Mouse (Mus musculus) forebrain, embryonic 14.5 days (tissue): Measurements from ENCODE around the gene Adam8. TPM values are rescaled to one million over a fixed set of nuclear protein-coding genes. Genes with fewer than 3 reads are reported as not detected.

Experiments used
- ATAC-seq: fragments of 200-750 bp; cut with Nextera tagmentation; 2 replicates; pipeline ENCODE4 v1.8.0; 2017; ENCODE audit warnings: mild to moderate bottlenecking, moderate library complexity
- DNase-seq: peaks from one replicate; pipeline ENCODE4 v3.0.0-alpha.2; 2015; ENCODE audit warnings: low spot score
- H3K27ac ChIP-seq: fragments of 300-500 bp; sonication (generic); 2 replicates; pipeline ENCODE4 v1.5.1; 2014; ENCODE audit warnings: low read depth, mild to moderate bottlenecking, control low read depth, low read length, moderate library complexity
- H3K27me3 ChIP-seq: fragments of 300-500 bp; sonication (generic); replicated peaks from 2 replicates; pipeline ENCODE4 v1.6.1; 2014; ENCODE audit warnings: low read length, control low read depth, mixed read lengths; ENCODE audit not compliant: control insufficient read depth, insufficient read depth
- H3K36me3 ChIP-seq: fragments of 300-500 bp; sonication (generic); 2 replicates; pipeline ENCODE4 v1.6.1; 2014; ENCODE audit warnings: low read length, control low read depth; ENCODE audit not compliant: control insufficient read depth, insufficient read depth
- H3K4me1 ChIP-seq: fragments of 300-500 bp; sonication (generic); 2 replicates; pipeline ENCODE4 v1.6.1; 2014; ENCODE audit warnings: antibody characterized with exemption, low read length, control low read depth; ENCODE audit not compliant: control insufficient read depth, insufficient read depth
- H3K4me2 ChIP-seq: fragments of 300-500 bp; sonication (generic); 2 replicates; pipeline ENCODE4 v1.6.1; 2014; ENCODE audit warnings: mild to moderate bottlenecking, control low read depth, low read length
- H3K4me3 ChIP-seq: fragments of 300-500 bp; sonication (generic); 2 replicates; pipeline ENCODE4 v1.5.1; 2014; ENCODE audit warnings: low read depth, low read length, control low read depth
- H3K9ac ChIP-seq: fragments of 300-500 bp; sonication (generic); 2 replicates; pipeline ENCODE4 v1.6.1; 2014; ENCODE audit warnings: mild to moderate bottlenecking, low read length, control low read depth, moderate library complexity
- H3K9me3 ChIP-seq: fragments of 300-500 bp; sonication (generic); replicated peaks from 2 replicates; pipeline ENCODE4 v1.6.1; 2016; ENCODE audit warnings: low read length, control low read depth, mixed read lengths; ENCODE audit not compliant: control insufficient read depth
- WGBS: fragments of 180-500 bp; shearing (Covaris S2); extraction: QIAGEN DNeasy Blood & Tissue Kit; methylation state at CpG from one replicate; pipeline ENCODE4 v1.1.7; 2014; 5-methylcytosine and 5-hydroxymethylcytosine counted together
- polyA plus RNA-seq: library from polyadenylated mRNA; unstranded; fragments of >200 nt; fragmentation: Nextera tagmentation; extraction: Ambion mirVana; gene quantifications from 2 replicates; pipeline ENCODE4 v1.2.1, GENCODE M21; 2014

Gene Adam8
- 1.3 and 2.1 TPM in 2 replicates for polyA plus RNA-seq

DNA sequence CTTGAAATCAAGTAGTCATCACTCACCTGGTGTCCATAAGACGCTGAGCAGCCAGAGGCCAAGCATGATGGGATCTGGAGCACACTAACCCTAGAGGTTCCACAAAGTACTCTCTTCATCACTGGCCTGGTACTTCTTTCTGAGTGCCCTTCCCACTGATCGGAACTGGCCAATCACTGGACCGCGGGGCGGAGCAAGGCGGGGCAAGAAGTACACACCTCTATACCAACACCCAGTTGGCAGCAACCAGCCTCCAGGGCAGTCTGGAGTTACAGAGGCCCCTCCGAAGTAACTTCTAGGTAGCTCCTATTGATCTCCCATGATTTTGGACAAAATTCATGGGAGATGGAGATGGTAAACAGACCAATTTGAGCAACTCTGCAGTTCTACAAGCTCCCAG is at the start of gene Adam8:
Adam8 (minus strand) TSS at position 157 of the 400 bp plus-strand sequence.
- ATAC-seq, result no peak
- no peak within 1 kb of the TSS for H3K4me2 ChIP-seq
- 32% methylated on average over 7 of the region's 7 CpGs for WGBS
- no peaks in the 10 kb centered on the region for H3K9me3 ChIP-seq
- no peak within 1 kb of the TSS for H3K27ac ChIP-seq
- H3K36me3 ChIP-seq, result peaks cover 26% of the 10 kb centered on the region
- H3K4me3 ChIP-seq, result no peak within 1 kb of the TSS
- no peak within 1 kb of the TSS for H3K9ac ChIP-seq
- DNase-seq, result no peak
- no peaks in the 10 kb centered on the region for H3K27me3 ChIP-seq
- no peaks in the 10 kb centered on the region for H3K4me1 ChIP-seq

- Histone ChIP-seq H3K4me3 (peak overlapping the region; percentile 88), H3K36me3 (peaks cover 31% of the 10 kb centered on the region), H3K9me3 (no peaks in the 10 kb centered on the region), H3K4me1 (peaks cover 16% of the 10 kb centered on the region), H3K27me3 (no peaks in the 10 kb centered on the region), H3K9ac (peak overlapping the region; percentile 81), H3K4me2 (peak overlapping the region; percentile 60), H3K27ac (no peak overlapping the region)
- WGBS, result 50% methylated on average over 3 of the region's 3 CpGs
- DNase-seq (no peak), ATAC-seq (no peak)
Measured at GRCm38 (mm10) chr7:140037171-140037555, 44.8 kb upstream of the Adam8 start.

- H3K4me1 ChIP-seq, result peaks cover 16% of the 10 kb centered on the region
- no peaks in the 10 kb centered on the region for H3K27me3 ChIP-seq
- no peaks in the 10 kb centered on the region for H3K9me3 ChIP-seq
- peak within 1 kb of the TSS; percentile 60 for H3K4me2 ChIP-seq
- peak; percentile 95 for DNase-seq
- peak; percentile 97 for ATAC-seq
- WGBS, result 2% methylated on average over 65 of the region's 69 CpGs
- H3K27ac ChIP-seq, result peak within 1 kb of the TSS; percentile 86
- H3K36me3 ChIP-seq, result peaks cover 37% of the 10 kb centered on the region
- peak within 1 kb of the TSS; percentile 81 for H3K9ac ChIP-seq
- peak within 1 kb of the TSS; percentile 88 for H3K4me3 ChIP-seq
Measured at GRCm38 (mm10) chr7:140036281-140037170, 44.2 kb upstream of the Adam8 start, which contains the start of the genes Zfp511 and Tubgcp2. Gene Zfp511 (plus strand): TSS chr7:140036391. Gene Tubgcp2 (minus strand): TSS chr7:140036669.

DNA sequence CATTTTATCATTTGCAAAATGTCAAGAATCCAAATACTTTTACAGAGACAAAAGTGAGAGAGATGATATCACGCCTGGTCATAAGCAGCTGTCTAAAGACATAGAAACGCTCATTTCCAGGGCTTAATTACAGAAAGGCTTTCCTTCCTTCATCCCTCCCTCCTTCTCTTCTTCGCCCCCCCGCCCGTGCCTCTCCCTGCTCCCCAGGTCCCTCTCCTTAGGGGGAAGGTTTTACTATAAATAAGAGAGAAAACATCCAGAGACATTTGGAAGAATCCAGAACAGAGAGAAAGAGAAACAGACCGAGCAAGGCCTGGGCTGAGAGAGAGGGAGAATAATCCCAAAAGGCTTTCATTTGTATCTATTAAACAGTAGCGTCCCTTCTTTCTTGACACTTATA is 43.1 kb upstream of the Adam8 start:
- ATAC-seq, result no peak
- Histone ChIP-seq H3K9ac (peak overlapping the region; percentile 81), H3K4me3 (peak overlapping the region; percentile 88), H3K4me2 (peak overlapping the region; percentile 60), H3K27me3 (no peaks in the 10 kb centered on the region), H3K36me3 (peaks cover 42% of the 10 kb centered on the region), H3K9me3 (no peaks in the 10 kb centered on the region), H3K4me1 (peaks cover 16% of the 10 kb centered on the region), H3K27ac (no peak overlapping the region)
- no peak for DNase-seq
- WGBS, result 19% methylated on average over 7 of the region's 7 CpGs

DNA sequence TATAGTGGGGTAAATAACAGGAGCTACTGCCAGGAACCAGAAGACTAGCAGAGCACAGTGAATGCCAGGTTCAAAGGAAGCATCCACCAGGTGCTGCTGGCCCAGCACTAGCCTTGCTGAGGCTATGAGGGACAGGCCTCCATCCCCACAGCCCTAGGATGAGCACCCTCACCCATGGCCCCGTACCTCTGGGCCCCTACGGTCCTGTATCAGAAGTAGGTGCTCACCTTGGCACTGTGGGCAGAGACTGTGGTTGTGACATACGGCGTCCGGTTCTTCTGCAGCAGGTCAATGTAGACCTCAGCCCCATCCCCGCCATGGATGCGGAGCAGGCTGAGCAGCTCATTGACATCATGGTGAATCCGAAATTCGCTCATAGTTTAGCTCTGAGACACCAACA is 41.0 kb upstream of the Adam8 start:
- H3K27me3 ChIP-seq, result no peaks in the 10 kb centered on the region
- H3K4me3 ChIP-seq, result no peak overlapping the region
- peaks cover 52% of the 10 kb centered on the region for H3K36me3 ChIP-seq
- H3K4me1 ChIP-seq, result peaks cover 16% of the 10 kb centered on the region
- no peak overlapping the region for H3K9ac ChIP-seq
- 96% methylated on average over 9 of the region's 9 CpGs for WGBS
- DNase-seq, result no peak
- no peaks in the 10 kb centered on the region for H3K9me3 ChIP-seq
- ATAC-seq, result no peak
- H3K27ac ChIP-seq, result no peak overlapping the region
- no peak overlapping the region for H3K4me2 ChIP-seq

GRCm38 (mm10) chr7:140032366-140032765 is 40.0 kb upstream of the Adam8 start:
- H3K4me1 ChIP-seq, result peaks cover 15% of the 10 kb centered on the region
- no peak overlapping the region for H3K9ac ChIP-seq
- H3K9me3 ChIP-seq, result no peaks in the 10 kb centered on the region
- no peak overlapping the region for H3K27ac ChIP-seq
- DNase-seq, result no peak
- H3K36me3 ChIP-seq, result peaks cover 57% of the 10 kb centered on the region
- H3K27me3 ChIP-seq, result no peaks in the 10 kb centered on the region
- ATAC-seq, result no peak
- H3K4me2 ChIP-seq, result no peak overlapping the region
- H3K4me3 ChIP-seq, result no peak overlapping the region
- WGBS, result 94% methylated on average over 10 of the region's 10 CpGs

- H3K4me2 ChIP-seq, result no peak overlapping the region
- H3K27ac ChIP-seq, result no peak overlapping the region
- ATAC-seq (no peak), DNase-seq (no peak)
- peaks cover 57% of the 10 kb centered on the region for H3K36me3 ChIP-seq
- no peaks in the 10 kb centered on the region for H3K27me3 ChIP-seq
- H3K9me3 ChIP-seq, result no peaks in the 10 kb centered on the region
- no peak overlapping the region for H3K4me3 ChIP-seq
- H3K4me1 ChIP-seq, result peaks cover 10% of the 10 kb centered on the region; the same call in 1 of the 2 replicates
- WGBS, result 95% methylated on average over 12 of the region's 12 CpGs
- no peak overlapping the region for H3K9ac ChIP-seq
Measured at GRCm38 (mm10) chr7:140031771-140032170, 39.4 kb upstream of the Adam8 start.

- H3K9ac ChIP-seq, result no peak overlapping the region
- WGBS, result 97% methylated on average over 17 of the region's 17 CpGs
- H3K4me3 ChIP-seq, result no peak overlapping the region
- no peak overlapping the region for H3K27ac ChIP-seq
- H3K36me3 ChIP-seq, result peaks cover 31% of the 10 kb centered on the region
- H3K27me3 ChIP-seq, result no peaks in the 10 kb centered on the region
- no peak overlapping the region for H3K4me2 ChIP-seq
- no peaks in the 10 kb centered on the region for H3K9me3 ChIP-seq
- H3K4me1 ChIP-seq, result no peaks in the 10 kb centered on the region
- ATAC-seq (no peak), DNase-seq (no peak)
Measured at GRCm38 (mm10) chr7:140011336-140011735, 19.0 kb upstream of the Adam8 start.

GRCm38 (mm10) chr7:140007781-140008180 is 15.4 kb upstream of the Adam8 start:
- 93% methylated on average over 9 of the region's 9 CpGs for WGBS
- H3K9me3 ChIP-seq, result no peaks in the 10 kb centered on the region
- H3K4me3 ChIP-seq, result no peak overlapping the region
- H3K27me3 ChIP-seq, result no peaks in the 10 kb centered on the region
- no peak for ATAC-seq
- no peak for DNase-seq
- peaks cover 57% of the 10 kb centered on the region for H3K36me3 ChIP-seq
- no peak overlapping the region for H3K27ac ChIP-seq
- no peak overlapping the region for H3K9ac ChIP-seq
- no peaks in the 10 kb centered on the region for H3K4me1 ChIP-seq
- H3K4me2 ChIP-seq, result no peak overlapping the region
